Mouse (Mus musculus) T-helper 2 cell (primary cell): ENCODE data around the gene L3mbtl1.

Source experiments
- in situ Hi-C: fragments of 300-600 bp; cut with MboI, MseI; formaldehyde crosslinking; loops from one replicate; pipeline ENCODE4 v1.15.1; 2025; ENCODE audit warnings: high pct_unique_total_duplicates

L3mbtl1 gene

DNA sequence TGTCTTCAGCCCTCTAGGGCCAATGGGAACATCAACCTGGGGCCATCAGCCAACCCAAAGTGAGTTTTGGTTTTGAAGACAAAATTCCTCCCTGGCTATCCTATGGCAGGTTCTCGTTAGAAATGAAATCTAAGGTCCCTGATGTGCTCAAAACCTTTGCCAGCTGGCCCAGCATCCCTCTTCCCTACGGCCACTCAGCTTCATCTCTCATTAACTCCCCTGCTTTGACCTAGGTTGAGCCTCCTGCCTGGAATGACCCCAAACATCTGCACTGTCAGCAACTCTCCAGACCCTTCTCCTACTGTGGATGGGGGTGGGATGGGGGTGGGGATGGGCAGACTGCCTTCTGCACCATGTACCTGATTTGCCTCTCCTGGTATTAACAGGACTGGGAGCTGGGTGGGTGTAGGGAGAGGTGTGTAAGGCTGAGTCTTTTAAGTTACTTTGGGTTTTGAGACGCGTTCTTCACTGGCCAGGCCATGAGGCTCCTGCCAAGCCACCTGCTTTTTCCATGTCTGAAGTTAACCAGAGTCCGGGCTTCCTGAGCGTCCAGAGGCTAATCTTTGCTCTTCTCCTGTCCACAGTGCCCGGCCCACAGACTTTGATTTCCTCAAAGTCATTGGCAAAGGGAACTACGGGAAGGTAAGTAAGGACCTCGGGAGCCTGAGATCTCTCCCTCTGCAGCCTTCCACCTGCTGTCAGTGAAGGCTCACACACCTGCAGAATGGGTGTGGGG, 50.8 kb downstream of the L3mbtl1 start:
- in situ Hi-C loops: no loop called here

DNA sequence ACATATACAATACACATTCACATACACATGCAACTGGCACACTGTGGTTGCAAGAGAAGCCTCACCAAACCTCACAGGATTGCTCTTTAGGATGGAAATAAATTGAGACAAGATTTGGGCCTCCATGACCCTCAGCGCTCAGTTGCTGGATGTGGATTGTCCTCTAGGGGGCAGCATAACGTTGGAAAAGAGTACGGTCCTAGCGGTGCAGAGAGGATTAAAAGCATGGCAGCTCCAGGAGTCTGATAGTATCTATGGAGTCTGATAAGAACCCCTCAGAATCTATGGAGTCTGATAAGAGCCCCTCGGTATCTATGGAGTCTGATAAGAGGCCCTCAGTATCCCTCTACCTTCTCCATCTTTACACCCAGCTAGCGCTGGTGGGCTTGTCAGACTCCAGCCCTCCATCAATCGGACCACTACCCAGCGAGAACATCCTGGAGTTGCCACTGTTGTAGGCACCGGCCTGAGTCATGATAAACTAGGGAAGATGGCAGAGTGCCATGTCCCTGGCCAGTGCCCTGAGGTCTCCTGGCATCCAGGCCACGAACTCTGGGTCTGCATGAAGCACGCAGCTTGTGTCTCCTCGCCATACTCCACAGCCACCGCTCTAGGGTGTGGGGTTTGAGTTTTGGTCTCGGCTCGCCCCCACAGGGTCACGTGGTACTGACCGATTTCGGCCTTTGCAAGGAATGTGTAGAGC, 55.4 kb downstream of the L3mbtl1 start:
- in situ Hi-C loops: no loop called here

DNA sequence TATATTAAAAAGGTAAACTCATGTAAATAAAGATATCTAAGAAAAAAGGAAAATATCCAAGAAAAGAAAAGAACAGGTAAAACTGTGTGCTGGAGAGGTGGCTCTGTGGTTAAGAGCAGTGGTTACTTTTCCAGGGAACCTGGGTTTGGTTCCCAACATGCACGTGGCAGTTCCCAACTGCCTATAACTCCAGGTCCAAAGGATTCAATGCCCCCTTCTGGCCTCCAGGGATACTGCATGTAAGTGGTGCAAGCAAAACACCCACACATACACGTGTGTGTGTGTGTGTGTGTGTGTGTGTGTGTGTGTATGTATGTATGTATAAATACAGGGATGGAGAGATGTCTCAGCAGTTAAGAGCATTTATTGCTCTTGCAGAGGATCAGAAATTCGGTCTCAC, 56.5 kb downstream of the L3mbtl1 start:
- in situ Hi-C loops: no loop called here

DNA sequence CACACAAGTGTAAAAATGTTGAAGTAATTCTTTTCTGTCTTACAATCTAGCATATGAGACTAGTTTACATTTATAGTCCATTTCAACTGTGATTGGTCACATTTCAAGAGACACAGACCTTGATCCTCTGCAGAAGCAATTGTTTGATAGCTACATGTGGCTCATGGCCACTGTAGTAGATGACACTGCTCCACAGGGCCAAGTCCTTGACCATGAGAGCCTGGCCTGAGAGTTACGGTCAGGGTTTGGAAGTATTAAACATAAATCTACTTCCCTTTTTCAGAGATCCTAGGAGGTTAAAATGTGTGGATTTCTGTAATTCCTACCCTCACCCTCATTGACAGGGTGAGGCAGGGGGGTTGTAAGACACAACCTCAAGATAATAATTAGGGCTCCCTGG, 57.8 kb downstream of the L3mbtl1 start:
- in situ Hi-C loops: no loop called here

DNA sequence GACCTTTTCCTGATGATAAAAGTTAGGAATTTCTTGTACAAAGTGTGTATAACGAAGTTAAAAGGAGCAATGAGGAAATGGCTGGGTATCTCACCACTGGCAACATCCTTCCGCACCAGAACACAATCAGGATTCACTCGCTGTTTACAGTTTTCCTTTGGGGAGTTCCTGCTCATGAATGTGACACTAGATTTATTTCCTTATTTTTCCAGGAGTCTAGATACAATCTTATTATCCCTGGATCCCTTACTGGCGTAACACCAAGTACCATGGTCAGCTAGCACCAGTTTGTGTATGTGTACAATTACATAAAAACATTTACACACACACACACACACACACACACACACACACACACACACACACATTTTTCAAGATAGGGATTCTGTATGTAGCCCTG, 64.0 kb downstream of the L3mbtl1 start:
- in situ Hi-C loops: no loop called here

DNA sequence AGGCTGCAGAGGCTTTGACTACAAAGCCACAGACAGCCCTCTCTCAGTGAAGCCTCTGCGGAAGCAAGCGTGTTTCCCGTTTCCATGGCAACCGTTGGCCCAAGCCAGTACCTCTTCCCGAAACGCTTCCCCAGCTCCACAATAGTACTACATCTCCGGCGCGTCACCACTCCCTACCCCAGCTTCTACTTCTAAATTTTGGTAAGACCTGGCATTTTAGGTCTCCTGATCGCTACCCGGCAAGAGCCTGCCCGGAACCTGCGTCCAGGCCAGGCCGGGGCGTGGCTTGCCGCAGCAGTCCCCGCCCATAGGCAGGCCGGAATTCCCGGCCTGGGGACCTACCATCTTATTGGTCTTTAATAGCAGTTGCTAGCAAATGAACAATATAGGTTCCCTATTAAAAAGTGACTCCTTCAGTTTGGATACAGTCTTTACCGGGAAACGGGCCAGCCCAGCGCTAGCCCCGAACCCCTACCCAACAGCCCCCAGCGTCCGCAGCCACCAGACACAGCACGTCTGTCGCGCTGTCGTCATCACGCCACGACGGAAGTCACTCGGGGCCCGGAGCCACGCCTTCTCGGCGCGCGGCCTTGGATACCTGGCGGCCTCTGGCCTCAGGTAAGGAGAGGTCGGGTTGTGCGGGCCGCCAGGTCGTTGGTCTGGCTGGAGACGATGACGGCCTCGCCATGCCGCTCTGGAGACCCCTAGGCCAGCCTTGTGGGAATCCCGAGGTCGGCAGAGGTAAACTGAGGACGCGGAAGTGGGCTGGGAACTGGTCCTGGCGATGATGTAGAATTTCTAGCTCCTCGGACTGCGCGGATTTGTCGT, 73.9 kb downstream of the L3mbtl1 start, which contains the start of gene Ift52:
Gene Ift52, plus strand, starts transcription at position 439 of the 828 bp plus-strand sequence.
- in situ Hi-C loops: no loop called here
